Mouse (Mus musculus) thymus, postnatal 14 days (tissue): Measurements from ENCODE around the gene Cacna1c.

Experiments used
- DNase-seq: peaks from one replicate; pipeline ENCODE4 v3.0.0; 2021

The Cacna1c gene

DNA sequence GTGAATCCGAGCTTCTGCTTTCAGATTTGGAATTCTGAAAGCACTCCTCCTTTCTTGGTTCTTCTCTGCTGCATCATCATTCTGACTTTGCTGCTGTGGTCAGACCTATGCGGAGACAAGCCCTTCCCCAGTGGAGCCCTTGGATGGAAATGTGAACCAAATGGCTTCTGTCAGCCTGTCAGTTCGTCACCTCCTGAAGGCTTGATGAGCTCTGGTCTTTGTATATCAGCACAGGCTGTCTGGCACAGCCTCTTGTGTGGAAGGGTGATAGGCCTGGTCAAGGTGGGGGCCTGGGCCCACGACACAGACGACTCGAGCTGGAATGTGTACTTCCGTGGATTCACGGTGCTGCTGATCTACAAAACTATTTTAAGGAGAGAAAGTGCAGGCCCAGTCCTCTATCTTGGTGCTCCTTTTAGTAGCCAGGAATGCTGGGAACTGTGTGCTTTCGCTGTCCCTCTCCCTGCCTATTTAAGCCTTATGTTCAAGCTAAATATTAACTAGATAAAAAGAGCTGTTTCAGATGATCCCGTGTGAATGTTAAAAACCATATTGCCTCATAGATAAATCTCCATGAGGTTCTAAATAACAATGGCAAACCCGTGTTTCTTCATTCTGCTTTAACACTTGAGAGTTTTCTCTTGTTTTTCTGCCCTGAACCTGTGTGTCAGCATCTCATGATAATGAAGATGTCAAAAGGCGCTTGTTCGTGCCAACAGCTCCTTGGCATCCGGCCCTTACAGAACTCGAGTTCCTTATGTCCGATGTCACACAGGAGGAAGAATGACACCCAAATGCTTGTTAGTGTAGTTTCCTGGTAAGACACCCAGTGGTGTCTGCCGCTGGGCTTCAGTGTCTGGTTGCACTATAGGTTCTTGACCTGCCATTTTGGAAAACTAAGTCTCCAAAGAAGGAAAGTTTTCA, at the start of gene Cacna1c:
Gene Cacna1c, minus strand, starts transcription at position 37 of the 924 bp plus-strand sequence.
- DNase-seq = no peak

GRCm38 (mm10) chr6:119240871-119241705, 44.9 kb upstream of the Cacna1c start:
- DNase-seq = no peak

DNA sequence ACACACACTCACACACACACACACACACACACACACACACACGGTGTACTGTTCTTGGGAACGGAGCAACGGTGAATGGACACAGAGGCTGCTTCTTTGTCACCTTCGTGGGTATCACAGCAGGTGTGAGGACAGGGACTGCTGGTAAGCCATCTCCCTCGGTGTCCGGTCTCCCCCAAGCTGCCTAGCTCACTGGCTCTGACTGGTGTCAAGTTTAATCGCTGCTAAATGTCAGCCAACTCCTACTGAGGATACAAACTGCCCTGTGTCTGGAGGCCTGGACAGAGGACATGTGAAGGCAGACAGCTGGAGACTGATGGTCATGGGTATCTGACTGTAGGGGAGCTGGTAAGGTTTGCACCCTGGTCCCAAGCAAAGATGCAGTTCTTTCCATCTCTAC, 44.0 kb upstream of the Cacna1c start:
- no peak for DNase-seq

- DNase-seq = no peak
Measured at GRCm38 (mm10) chr6:119239341-119240005, 43.3 kb upstream of the Cacna1c start.

GRCm38 (mm10) chr6:119237427-119237989, 41.3 kb upstream of the Cacna1c start:
- DNase-seq = no peak

DNA sequence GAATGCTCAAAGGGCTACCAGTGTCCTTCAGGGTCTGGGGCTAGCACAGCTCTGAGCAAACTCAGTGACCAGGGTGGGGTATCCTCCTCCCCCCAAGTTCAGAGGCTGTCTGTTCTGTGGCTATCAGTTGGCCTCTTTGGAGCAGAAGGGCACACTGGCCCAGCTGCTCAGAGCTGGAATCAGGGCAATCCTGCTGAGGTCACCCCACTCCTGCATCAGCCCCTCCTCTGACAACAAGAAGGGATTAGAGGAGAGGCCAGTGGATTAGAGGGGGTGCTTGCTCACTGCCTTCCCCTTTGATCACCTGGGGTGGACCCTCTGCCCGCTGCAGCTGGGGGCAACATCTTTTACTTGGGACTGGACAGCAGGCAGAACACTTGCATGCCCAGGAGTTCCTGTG, 40.0 kb upstream of the Cacna1c start, which contains the start of gene Cacna2d4:
Gene Cacna2d4, plus strand, starts transcription at position 286 of the 400 bp plus-strand sequence.
- no peak for DNase-seq

DNA sequence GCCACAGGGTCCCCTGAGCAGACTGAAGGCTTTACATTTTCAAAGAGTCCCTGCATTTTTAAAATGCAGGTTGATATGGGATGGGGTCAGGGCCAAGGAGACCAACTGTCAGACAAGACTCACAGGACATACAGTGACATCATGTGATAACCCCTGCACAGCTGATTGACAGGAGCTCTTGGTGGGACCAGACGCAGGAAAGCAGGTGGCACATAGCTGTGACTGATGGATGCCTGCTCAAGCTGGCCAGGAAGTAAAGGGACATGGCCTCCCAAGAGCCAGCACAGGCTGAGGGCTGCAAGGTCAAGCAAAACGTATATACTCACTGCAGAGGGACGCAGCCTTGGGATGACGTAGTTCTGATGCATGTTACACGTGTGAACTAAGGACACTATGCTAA, 39.2 kb upstream of the Cacna1c start:
- no peak for DNase-seq

- no peak for DNase-seq
Measured at GRCm38 (mm10) chr6:119233066-119233465, 36.8 kb upstream of the Cacna1c start.

DNA sequence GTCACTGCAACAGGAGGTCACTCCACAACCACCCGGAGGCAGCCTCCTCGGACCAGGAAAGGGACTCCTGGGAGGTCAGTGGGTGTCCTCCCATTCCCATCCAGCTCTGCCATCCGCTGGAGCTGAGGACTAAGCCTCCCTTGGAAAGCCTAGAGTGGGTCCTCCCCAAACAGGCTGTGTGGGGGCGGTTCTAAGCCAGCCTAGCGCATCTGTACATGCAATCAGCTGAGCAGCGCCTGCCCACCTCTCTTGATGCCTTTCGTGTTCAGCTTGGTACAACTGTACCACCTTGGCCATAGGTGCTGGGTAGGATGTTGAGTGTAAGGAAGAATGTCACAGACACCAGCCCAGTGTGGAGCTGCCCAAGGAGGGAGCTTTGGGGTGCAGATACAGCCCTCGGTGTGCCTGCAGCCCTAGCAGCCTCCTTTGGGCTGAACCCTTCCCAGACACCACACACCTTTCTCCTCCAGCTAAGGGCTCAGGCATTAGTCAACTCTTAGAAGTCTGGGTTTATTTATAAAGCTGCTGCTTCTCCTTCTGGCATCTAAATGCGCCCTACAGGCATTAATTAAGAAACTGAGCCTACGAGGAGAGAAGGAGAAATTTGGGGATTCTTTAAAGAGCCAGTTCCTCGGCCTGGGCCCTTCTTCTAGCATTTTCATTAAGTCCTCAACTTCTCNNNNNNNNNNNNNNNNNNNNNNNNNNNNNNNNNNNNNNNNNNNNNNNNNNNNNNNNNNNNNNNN, 32.8 kb upstream of the Cacna1c start:
- DNase-seq = no peak

DNA sequence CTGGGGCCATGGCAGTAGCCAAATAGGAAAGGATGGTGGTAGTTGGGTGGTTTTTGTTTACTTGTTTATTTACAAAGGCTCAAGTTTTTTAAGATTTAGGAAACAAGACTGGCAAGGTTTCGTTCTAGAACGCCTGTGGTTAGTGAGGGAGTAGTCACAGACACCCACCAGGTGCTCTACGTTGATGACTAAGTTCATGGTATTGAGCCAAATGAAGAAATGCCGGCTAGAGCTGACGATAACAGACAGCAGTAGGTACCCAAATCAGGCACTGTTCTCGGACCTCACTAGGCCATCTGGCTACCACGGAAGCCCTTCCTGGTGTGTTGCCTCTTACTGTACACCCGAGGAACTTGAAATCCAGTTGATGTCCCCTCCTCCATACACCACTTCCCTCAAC, 30.8 kb upstream of the Cacna1c start:
- no peak for DNase-seq

DNA sequence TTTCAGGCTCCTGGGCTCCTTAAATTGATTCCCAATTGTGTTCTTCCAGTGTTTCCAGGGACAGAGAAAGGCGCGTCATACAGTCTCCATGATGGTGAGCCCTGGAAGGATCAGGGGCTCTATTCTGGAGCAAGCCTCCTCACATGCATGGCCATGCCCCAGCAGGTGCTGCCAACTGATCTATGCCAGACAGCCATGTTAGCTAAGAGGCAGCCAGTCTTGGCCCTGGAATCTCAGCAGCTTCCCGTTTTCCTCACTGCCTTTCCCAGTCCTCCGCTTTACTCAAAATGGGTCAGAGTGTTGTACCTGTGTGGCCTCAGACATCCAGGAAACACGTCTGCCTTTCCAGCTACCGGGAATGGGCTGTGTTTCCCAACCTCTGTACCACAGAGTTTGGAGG, 29.5 kb upstream of the Cacna1c start:
- no peak for DNase-seq

- DNase-seq = no peak
Measured at GRCm38 (mm10) chr6:119225226-119225625, 29.0 kb upstream of the Cacna1c start.

- no peak for DNase-seq
Measured at GRCm38 (mm10) chr6:119224451-119225195, 28.4 kb upstream of the Cacna1c start.

GRCm38 (mm10) chr6:119220297-119220696, 24.1 kb upstream of the Cacna1c start:
- peak; percentile 50 for DNase-seq

GRCm38 (mm10) chr6:119219237-119219870, 23.1 kb upstream of the Cacna1c start:
- DNase-seq = no peak

GRCm38 (mm10) chr6:119218591-119218990, 22.4 kb upstream of the Cacna1c start:
- DNase-seq = no peak

GRCm38 (mm10) chr6:119217661-119218060, 21.4 kb upstream of the Cacna1c start:
- DNase-seq = no peak

- DNase-seq = no peak
Measured at GRCm38 (mm10) chr6:119215040-119215613, 18.9 kb upstream of the Cacna1c start.

- DNase-seq = no peak
Measured at GRCm38 (mm10) chr6:119214190-119214589, 18.0 kb upstream of the Cacna1c start.

DNA sequence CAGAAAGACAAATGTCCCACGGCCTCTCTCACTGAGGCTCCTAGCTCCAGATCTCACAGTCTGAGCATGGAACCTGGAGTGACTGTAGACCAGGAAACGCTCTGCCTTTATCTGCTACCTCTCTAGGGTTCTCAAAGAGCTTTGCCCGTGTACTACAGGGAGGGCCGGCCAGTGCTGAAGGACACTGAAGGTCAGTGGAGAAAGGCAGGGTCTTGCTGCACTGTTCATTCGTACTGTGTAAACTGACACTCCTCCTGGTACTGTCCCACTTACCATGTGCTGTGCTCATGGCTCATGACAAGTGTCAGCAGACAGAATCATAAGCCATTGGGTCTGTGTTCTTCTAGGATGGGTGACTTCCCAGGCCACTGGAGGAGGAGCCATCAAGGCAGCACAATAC, 17.2 kb upstream of the Cacna1c start:
- no peak for DNase-seq
